Mouse (Mus musculus) kidney, adult 2 months (tissue): ENCODE results near the gene Alg1.

Experiments used
- CTCF ChIP-seq: fragments of 200-500 bp; conservative IDR thresholded peaks from 2 replicates; pipeline ENCODE4 v1.5.1; 2011; ENCODE audit warnings: low read depth, mild to moderate bottlenecking, control low read depth, low read length, moderate library complexity, mixed read lengths; ENCODE audit not compliant: insufficient read depth, insufficient read length
- POLR2A ChIP-seq: fragments of 200-500 bp; IDR thresholded peaks from one replicate; pipeline ENCODE4 v1.6.1; 2011; ENCODE audit warnings: low read depth, low read length, control low read depth

- TF ChIP-seq CTCF (no peak), POLR2A (no peak)
Measured at GRCm38 (mm10) chr16:5205431-5205970, 27.9 kb upstream of the Alg1 start.
